Mouse (Mus musculus): ENCODE measurements around the gene Jmjd1c.

Gene Jmjd1c

DNA sequence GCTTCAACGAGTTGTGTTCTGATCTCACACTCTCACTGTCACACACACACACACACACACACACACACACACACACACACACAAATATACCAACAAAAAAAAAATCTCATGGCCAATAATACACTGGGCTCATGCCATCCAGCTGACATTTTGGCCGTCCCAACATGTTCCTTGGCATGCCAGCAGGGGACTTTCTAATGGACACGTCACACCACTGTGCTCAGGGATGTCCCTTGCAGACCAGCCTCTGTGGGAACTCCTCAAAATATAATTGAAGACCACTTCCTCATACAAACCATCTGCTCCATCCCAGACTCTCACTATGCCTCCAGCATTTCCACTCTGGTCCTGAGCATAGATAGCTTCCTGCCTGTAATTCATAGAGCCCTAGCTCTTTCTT lies 29.5 kb upstream of the Jmjd1c start:
- in situ Hi-C loops (cut with MboI; ENCODE audit: low pct_unique_long_range_greater_than_20kb in 1 of 2, low sequenced_read_pairs in 2 of 2, unreplicated experiment in 1 of 2) = no loop called here

DNA sequence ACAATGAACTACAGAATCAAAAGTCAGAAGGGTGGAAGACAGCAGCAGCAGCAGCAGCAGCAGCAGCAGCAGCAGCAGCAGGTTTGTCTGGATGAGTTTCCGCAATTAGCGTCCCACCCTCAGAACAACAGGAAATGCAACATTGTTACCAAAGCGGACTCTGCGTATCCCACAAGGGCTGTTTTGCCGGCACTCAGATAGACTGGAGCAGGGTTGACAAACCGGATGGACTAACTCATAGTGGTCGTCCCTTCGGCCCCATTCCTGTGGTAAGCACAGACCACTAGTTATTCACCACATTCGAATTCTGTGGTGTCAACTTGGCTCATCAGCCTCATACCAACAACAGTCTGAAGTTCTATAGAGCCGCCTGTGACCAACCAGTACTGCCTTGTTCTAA lies 26.9 kb upstream of the Jmjd1c start:
- in situ Hi-C loops (cut with MboI; ENCODE audit: low pct_unique_long_range_greater_than_20kb in 1 of 2, low sequenced_read_pairs in 2 of 2, unreplicated experiment in 1 of 2) = no loop called here

DNA sequence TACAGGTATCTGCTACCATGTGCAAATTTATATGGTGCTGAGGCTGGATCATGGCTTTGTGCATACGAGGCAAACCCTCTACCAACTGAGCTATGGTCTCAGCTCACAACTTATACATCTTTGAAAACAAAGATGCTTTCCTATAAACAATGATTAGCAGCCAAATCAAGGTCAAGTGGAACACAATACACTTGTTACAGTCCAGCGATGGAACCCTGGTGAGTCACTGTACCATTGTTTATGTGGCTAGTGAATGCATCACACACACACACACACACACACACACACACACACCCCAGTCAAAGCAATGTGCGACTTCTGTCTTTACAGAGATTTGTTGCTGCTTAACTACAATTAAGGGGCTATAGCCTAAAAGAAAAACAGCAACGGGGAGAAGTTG lies 24.5 kb upstream of the Jmjd1c start:
- in situ Hi-C loops (cut with MboI; ENCODE audit: low pct_unique_long_range_greater_than_20kb in 1 of 2, low sequenced_read_pairs in 2 of 2, unreplicated experiment in 1 of 2) = no loop called here

DNA sequence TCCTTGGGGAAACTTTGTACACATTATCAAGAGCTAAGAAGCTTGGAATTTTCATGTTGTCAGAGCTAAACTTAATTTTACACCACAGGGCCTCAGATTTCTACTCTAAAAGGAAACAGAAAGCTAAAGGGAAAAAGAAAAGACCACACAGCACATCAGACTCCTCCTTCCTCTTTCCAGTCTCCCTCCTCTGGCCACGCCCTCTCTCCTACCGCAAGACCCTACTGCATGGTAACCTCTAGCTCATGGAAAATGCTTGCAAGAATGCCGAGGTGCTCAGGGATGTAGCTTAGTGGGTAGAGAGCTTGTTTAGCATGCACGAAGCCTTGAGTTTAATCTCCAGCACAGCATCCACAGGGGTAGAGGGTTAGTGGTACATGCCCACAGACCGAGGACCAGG lies 24.0 kb upstream of the Jmjd1c start:
- in situ Hi-C loops (cut with MboI; ENCODE audit: low pct_unique_long_range_greater_than_20kb in 1 of 2, low sequenced_read_pairs in 2 of 2, unreplicated experiment in 1 of 2) = no loop called here

DNA sequence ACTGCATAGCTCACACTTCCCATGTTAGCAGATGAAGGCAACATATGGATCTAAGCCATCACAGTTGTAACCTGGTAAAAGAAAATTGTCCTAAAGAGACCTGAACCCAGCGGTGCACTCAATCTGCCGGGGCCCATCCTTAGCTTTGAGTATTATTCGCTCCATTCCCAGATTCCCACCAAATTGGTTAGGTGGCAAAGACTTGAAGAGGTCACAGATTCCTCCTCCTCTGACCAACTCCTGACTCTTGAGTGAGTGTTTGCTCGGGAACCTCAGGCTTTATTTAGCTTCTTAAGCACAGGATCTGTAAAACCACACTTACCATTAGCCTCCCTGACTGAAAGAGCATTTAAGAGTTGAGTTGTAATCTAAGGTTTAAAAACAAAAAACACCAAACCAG lies 23.3 kb upstream of the Jmjd1c start:
- in situ Hi-C loops (cut with MboI; ENCODE audit: low pct_unique_long_range_greater_than_20kb in 1 of 2, low sequenced_read_pairs in 2 of 2, unreplicated experiment in 1 of 2) = no loop called here

DNA sequence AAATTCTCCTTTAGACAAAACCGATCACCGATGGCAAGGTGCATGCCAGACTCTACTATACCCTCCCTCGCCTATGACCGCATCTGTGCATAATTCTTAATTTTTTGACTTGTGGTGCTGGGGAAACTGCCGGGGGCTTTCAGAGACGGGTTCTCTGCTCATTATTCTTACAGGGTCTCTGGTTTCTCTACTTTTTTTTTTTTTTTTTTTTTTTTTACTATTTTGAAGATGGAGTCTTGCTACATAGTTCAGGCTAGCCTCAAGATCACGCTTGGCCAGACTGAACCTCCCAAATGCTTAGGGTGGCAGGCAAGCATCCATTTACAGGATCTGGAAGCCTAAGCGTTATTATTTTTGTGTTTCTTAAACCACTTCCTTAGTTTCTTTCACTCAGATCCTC lies 22.3 kb upstream of the Jmjd1c start:
- in situ Hi-C loops (cut with MboI; ENCODE audit: low pct_unique_long_range_greater_than_20kb in 1 of 2, low sequenced_read_pairs in 2 of 2, unreplicated experiment in 1 of 2) = no loop called here

DNA sequence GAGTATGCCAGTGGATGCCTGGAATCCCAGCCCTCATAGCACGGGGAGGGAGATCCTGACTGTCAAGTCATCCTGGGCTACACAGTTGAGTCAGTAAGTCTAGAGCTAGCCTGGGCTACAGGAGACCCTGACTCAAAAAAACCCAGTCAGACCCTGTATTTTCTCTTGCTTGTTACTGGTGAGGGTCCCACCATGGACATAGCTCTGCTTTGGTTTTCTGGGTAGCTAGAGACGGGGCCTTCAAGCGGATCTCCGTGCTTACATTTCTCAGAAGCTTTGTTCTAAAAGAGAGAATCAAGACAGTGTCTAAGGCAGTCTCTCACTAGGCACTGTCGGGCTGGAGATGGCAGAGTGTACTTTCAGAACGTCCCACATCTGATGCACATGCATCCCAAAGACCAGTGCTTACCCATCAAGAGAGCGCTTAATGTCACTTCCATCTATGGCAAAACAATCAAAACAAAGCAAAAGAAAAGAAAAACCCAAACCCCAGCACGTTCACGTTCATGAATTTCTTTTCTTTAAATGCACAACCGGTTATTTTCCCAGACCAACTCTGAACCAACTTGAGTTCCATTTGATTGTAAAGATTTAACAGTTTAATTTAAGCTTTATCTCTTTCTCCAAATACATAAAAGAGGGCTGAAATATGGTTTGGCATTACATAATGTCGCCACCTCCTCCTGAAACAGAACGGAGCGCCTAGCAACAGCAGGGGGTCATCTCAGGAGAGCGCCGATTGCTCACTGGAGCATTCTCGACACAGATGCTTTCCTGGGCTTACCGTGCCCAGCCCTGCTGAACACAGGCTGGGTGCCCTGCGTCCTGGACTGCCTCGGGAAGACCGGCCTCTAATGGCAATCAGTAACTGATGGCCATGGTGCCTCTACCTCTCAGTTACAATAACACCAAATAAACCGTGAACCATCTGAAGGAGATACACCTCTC lies 19.7 kb upstream of the Jmjd1c start:
- in situ Hi-C loops (cut with MboI; ENCODE audit: low pct_unique_long_range_greater_than_20kb in 1 of 2, low sequenced_read_pairs in 2 of 2, unreplicated experiment in 1 of 2) = loop anchor here in 1 of 2 experiments (25.0 kb wide), 1 partner anchor 164 kb away; no protein-coding TSS in a partner anchor

- in situ Hi-C loops (cut with MboI; ENCODE audit: low pct_unique_long_range_greater_than_20kb in 1 of 2, low sequenced_read_pairs in 2 of 2, unreplicated experiment in 1 of 2) = loop anchor here in 1 of 2 experiments (25.0 kb wide), 1 partner anchor 167 kb away; no protein-coding TSS in a partner anchor
Measured at GRCm38 (mm10) chr10:67079030-67079429, 16.9 kb upstream of the Jmjd1c start.

DNA sequence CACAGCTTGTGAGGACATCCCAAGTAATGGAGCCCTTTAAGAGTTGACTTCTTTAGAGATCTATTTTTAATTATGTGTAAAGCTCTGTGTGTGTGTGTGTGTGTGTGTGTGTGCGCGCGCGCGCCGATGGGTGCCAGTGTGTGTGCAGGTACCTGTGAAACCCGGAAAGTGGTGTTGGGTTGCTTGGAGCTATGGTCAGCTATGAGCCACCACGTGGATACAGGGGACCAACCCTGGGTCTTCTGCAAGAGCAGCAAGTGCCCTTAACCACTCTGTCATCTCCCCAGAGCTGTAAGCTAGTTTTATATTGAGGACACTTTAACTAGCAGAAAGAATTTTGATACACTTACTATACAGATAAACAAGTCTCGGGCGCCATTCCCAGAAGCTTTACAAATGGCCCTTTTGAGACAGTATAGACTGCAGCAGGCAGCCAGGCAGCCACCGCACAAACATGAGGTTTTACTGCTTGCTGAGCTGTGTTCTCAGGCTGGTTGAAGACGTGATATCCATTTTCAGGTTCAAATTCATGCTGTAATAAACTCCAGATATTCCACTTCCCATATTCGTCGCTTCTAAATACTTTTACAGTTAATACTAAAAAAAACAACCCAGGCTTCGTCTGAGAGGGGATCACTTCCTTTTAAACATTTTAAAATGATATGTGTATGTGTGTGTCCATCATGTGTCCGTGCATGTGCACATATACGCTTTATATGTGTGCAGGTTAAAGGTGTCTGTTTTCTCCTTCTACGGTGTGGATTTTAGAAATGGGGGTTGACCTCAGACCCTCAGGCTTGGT lies 14.5 kb upstream of the Jmjd1c start:
- in situ Hi-C loops (cut with MboI; ENCODE audit: low pct_unique_long_range_greater_than_20kb in 1 of 2, low sequenced_read_pairs in 2 of 2, unreplicated experiment in 1 of 2) = loop anchor here in 1 of 2 experiments (25.0 kb wide), 1 partner anchor 169 kb away; no protein-coding TSS in a partner anchor

DNA sequence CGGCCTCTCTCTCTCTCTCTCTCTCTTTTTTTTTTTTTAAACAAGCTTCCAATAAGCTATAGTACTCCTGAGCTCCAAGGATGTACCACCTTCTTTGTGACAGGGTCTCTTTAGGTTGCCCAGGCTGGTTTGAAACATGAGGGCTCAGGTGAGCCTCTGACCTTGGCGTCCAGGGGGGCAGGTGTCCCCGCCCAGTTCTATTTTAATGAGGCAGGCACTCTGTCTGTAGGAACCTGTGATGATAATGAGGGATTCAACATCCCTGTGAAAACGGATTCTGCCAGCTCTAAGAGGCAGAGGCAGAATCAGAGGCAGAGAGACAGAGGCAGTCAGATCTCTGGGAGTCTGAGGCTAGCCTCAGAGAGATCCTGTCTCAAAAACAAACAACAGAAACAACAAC lies 13.4 kb upstream of the Jmjd1c start:
- in situ Hi-C loops (cut with MboI; ENCODE audit: low pct_unique_long_range_greater_than_20kb in 1 of 2, low sequenced_read_pairs in 2 of 2, unreplicated experiment in 1 of 2) = loop anchor here in 1 of 2 experiments (25.0 kb wide), 1 partner anchor 170 kb away; no protein-coding TSS in a partner anchor

DNA sequence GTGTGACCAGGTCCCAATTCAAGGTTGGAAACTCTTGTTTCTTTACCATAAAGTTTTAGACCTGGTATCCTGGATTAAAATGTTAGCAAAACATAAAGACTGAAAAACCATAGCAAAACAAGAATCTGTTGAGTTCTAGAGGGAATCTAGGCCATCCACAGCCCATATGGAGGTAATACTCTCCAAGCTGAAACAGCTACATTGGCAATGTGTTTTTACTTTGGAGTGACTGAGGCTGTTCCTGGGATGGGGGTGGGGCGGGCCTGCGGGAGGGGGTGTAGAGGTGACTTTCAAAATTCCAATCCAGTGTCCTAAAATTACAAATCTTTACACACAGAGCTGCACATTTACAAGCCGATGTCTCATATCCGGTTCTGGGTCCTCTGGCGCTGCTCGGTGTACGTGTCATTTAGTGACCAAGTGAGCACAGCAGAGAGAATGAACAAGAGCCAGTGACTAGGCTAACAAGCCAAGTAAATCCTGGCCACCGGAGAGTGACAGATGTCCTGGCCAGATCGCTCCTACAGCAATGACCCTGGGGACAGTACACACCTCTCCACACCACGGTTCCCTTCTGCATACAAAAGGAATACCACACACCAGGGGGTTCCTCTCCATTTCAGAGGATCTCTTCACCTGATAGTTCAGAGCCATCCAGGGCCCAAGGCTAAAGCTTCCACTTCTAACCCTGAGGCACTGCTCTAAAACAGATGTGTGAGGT lies 12.3 kb upstream of the Jmjd1c start:
- in situ Hi-C loops (cut with MboI; ENCODE audit: low pct_unique_long_range_greater_than_20kb in 1 of 2, low sequenced_read_pairs in 2 of 2, unreplicated experiment in 1 of 2) = loop anchor here in 1 of 2 experiments (25.0 kb wide), 1 partner anchor 171 kb away; no protein-coding TSS in a partner anchor

GRCm38 (mm10) chr10:67085124-67085523 lies 10.8 kb upstream of the Jmjd1c start:
- in situ Hi-C loops (cut with MboI; ENCODE audit: low pct_unique_long_range_greater_than_20kb in 1 of 2, low sequenced_read_pairs in 2 of 2, unreplicated experiment in 1 of 2) = loop anchor here in 1 of 2 experiments (25.0 kb wide), 1 partner anchor 173 kb away; no protein-coding TSS in a partner anchor

- in situ Hi-C loops (cut with MboI; ENCODE audit: low pct_unique_long_range_greater_than_20kb in 1 of 2, low sequenced_read_pairs in 2 of 2, unreplicated experiment in 1 of 2) = loop anchor here in 1 of 2 experiments (25.0 kb wide), 1 partner anchor 174 kb away; no protein-coding TSS in a partner anchor
Measured at GRCm38 (mm10) chr10:67085916-67086315, 10.0 kb upstream of the Jmjd1c start.

GRCm38 (mm10) chr10:67087447-67088226 lies 8.3 kb upstream of the Jmjd1c start:
- in situ Hi-C loops (cut with MboI; ENCODE audit: low pct_unique_long_range_greater_than_20kb in 1 of 2, low sequenced_read_pairs in 2 of 2, unreplicated experiment in 1 of 2) = loop anchor here in 1 of 2 experiments (25.0 kb wide), 1 partner anchor 175 kb away; no protein-coding TSS in a partner anchor

DNA sequence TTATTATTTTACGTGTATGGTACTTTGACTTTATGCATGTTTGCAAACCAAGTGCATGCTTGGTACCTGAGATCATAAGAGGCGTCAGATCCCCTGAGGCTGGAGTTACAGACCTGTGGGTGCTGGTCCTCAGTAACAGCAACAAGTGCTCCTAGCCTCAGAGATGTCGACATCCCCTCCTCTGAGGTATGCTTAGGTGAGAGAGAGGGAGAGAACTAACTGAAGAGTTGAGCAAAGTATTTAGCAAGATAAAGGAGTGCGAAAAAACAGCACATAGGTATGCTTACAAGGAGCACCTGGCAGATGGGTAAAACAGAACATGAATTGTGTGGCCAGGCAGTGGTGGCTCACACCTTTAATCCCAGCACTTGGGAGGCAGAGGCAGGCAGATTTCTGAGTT lies 5.3 kb upstream of the Jmjd1c start:
- in situ Hi-C loops (cut with MboI; ENCODE audit: low pct_unique_long_range_greater_than_20kb in 1 of 2, low sequenced_read_pairs in 2 of 2, unreplicated experiment in 1 of 2) = loop anchor here (10.0 to 25.0 kb wide), 2 partner anchors 176 to 178 kb away; no protein-coding TSS in a partner anchor

DNA sequence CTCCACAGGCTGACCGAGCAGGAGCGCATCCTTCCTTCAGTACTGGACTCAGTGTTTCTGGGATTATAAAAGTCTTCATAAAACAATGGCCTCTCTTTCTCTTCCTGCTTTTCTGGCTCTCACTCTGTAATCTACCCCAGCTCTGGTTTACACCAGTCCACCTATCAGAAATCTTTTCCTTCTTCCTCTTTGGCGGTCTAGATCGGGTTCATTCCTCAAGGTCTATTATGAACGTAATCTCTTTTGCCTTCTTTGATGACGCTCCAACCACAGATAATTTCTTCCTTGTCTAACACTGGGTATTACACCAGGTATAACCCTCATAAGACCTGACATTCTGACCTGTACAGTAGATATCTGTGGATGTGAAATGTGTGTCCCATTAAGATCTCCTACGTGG lies 1.0 kb upstream of the Jmjd1c start:
- in situ Hi-C loops (cut with MboI; ENCODE audit: low pct_unique_long_range_greater_than_20kb in 1 of 2, low sequenced_read_pairs in 2 of 2, unreplicated experiment in 1 of 2) = loop anchor here (10.0 to 25.0 kb wide), 2 partner anchors 180 to 183 kb away; no protein-coding TSS in a partner anchor
